Comparison of ENCODE assay signal across 9 mouse cellular contexts in genomic region chr9:65120935-65121334, GRCm38 (mm10). TPM values are rescaled to one million over a fixed set of nuclear protein-coding genes. Genes with fewer than 3 reads are reported as not detected.
A peak's percentile ranks its signal among the peaks of the same experiment; 100 is the strongest.
DNase-seq lines count a peak whose midpoint lies in the region; ATAC-seq and TF ChIP-seq lines count a peak whose summit lies in the region.
"Had no signal": no experiment of that assay in that cellular context is flagged by ENCODE, and none has a peak within 500 bp of the region (broad histone marks: within the 10 kb centered on the region; RNA-seq: fewer than 3 reads in every experiment).

No protein-coding gene starts in this region.

- H3K4me2 ChIP-seq in heart, postnatal 0 days (ENCODE audit: low read depth, low read length): no peak overlapping the region
- no peak overlapping the region for H3K4me2 ChIP-seq in liver, embryonic 16.5 days (ENCODE audit: low read depth, low read length)
- H3K4me2 ChIP-seq: embryonic facial prominence, embryonic 13.5 days had no signal

- no peak for TF ChIP-seq EP300 in heart, postnatal 0 days (IDR thresholded peaks at IDR 0.05; ENCODE audit: low read depth)

- H3K36me3 ChIP-seq in C2C12 (ENCODE audit: control insufficient read depth, insufficient read depth): no peaks in the 10 kb centered on the region
- H3K36me3 ChIP-seq in heart, postnatal 0 days (replicated peaks; ENCODE audit: control insufficient read depth, insufficient read depth, low read length): no peaks in the 10 kb centered on the region
- H3K36me3 ChIP-seq in liver, embryonic 16.5 days (ENCODE audit: control insufficient read depth, insufficient read depth): no peaks in the 10 kb centered on the region

- no peaks in the 10 kb centered on the region for H3K9me3 ChIP-seq in heart, postnatal 0 days (replicated peaks; ENCODE audit: control insufficient read depth, low read length)
- no peaks in the 10 kb centered on the region for H3K9me3 ChIP-seq in liver, embryonic 16.5 days (replicated peaks; ENCODE audit: control insufficient read depth, low read length)
- H3K9me3 ChIP-seq: embryonic facial prominence, embryonic 13.5 days had no signal

- peak; percentile 62 to 73 for DNase-seq in adrenal gland, adult 18-20 months (ENCODE audit: low spot score in 2 of 2)
- peak; percentile 78 for DNase-seq in embryo, embryonic 9.5 days (ENCODE audit: extremely low spot score)
- DNase-seq in heart, postnatal 0 days (ENCODE audit: low spot score): peak; percentile 86
- DNase-seq in kidney, postnatal 36 days: peak; percentile 57 to 83
- DNase-seq in thymus, postnatal 14 days: peak; percentile 59

- peak; percentile 70 for ATAC-seq in heart, postnatal 0 days (ENCODE audit: insufficient read depth, low read depth)
- 0 out of 2 replicates have a peak, but pooled peaks have one; percentile 16 for ATAC-seq in liver, embryonic 16.5 days (ENCODE audit: low read depth)

- no peak for TF ChIP-seq POLR2A in olfactory bulb, adult 2 months (IDR thresholded peaks at IDR 0.05; ENCODE audit: insufficient read depth, low read depth, low read length)

- no peaks in the 10 kb centered on the region for H3K79me2 ChIP-seq in C2C12 (ENCODE audit: control insufficient read depth, insufficient read depth)

- H3K79me3 ChIP-seq in C2C12 (ENCODE audit: low read depth): no peaks in the 10 kb centered on the region

- H3K27ac ChIP-seq in heart, postnatal 0 days (ENCODE audit: low read depth): no peak overlapping the region
- no peak overlapping the region for H3K27ac ChIP-seq in liver, embryonic 16.5 days (ENCODE audit: low read length)
- H3K27ac ChIP-seq in olfactory bulb, adult 2 months (ENCODE audit: insufficient read depth, low read depth, low read length): no peak overlapping the region
- H3K27ac ChIP-seq: embryonic facial prominence, embryonic 13.5 days had no signal

- WGBS in heart, postnatal 0 days: 24% methylated on average over 3 of the region's 3 CpGs
- WGBS in liver, embryonic 16.5 days (ENCODE audit: insufficient replicate concordance): 2% methylated on average over 3 of the region's 3 CpGs
- 28% methylated on average over 3 of the region's 3 CpGs for WGBS in olfactory bulb, adult 2 months

- peaks cover 5% of the 10 kb centered on the region for H3K27me3 ChIP-seq in C2C12 (ENCODE audit: control insufficient read depth, insufficient read depth, insufficient read length)
- H3K27me3 ChIP-seq in heart, postnatal 0 days (ENCODE audit: control insufficient read depth, insufficient read depth, low read length): peaks cover 29% of the 10 kb centered on the region
- H3K27me3 ChIP-seq in liver, embryonic 16.5 days (ENCODE audit: control insufficient read depth, insufficient read depth, low read depth, low read length): peaks cover 22% of the 10 kb centered on the region

- H3ac ChIP-seq in C2C12 (ENCODE audit: control insufficient read depth, insufficient read length, low read depth): no peak overlapping the region

- no peak overlapping the region for H3K9ac ChIP-seq in heart, postnatal 0 days (replicated peaks; ENCODE audit: low read depth, low read length)
- no peak overlapping the region for H3K9ac ChIP-seq in liver, embryonic 16.5 days (ENCODE audit: low read depth, low read length)
- H3K9ac ChIP-seq: embryonic facial prominence, embryonic 13.5 days had no signal

- peak; percentile 76 for TF ChIP-seq CTCF in C2C12 (IDR thresholded peaks at IDR 0.05; ENCODE audit: control insufficient read depth, insufficient read depth, insufficient read length)
- peak; percentile 95 for TF ChIP-seq CTCF in heart, postnatal 0 days (IDR thresholded peaks at IDR 0.05; ENCODE audit: low read depth)
- peak; percentile 56; the same call in 1 of the 2 replicates for TF ChIP-seq CTCF in olfactory bulb, adult 2 months (IDR thresholded peaks at IDR 0.05; ENCODE audit: insufficient read depth, low read depth, low read length)

- H3K4me1 ChIP-seq in heart, postnatal 0 days (ENCODE audit: control insufficient read depth, insufficient read depth): peaks cover 9% of the 10 kb centered on the region; the same call in 1 of the 2 replicates
- H3K4me1 ChIP-seq in liver, embryonic 16.5 days (ENCODE audit: control insufficient read depth, low read depth, low read length): no peaks in the 10 kb centered on the region
- H3K4me1 ChIP-seq in olfactory bulb, adult 2 months (ENCODE audit: control insufficient read depth, insufficient read depth, low read length): peaks cover 6% of the 10 kb centered on the region

- no peak overlapping the region for H3K4me3 ChIP-seq in C2C12 (ENCODE audit: insufficient read depth, poor library complexity, severe bottlenecking)
- H3K4me3 ChIP-seq in heart, postnatal 0 days (ENCODE audit: low read depth, low read length): no peak overlapping the region
- H3K4me3 ChIP-seq in liver, embryonic 16.5 days (ENCODE audit: low read depth, low read length): no peak overlapping the region
- no peak overlapping the region for H3K4me3 ChIP-seq in olfactory bulb, adult 2 months (ENCODE audit: insufficient read depth, low read depth, low read length)
- H3K4me3 ChIP-seq: embryonic facial prominence, embryonic 13.5 days had no signal

TF ChIP-seq in C2C12, 6 proteins besides CTCF, POLR2A, EP300 and RAD21:
- TF ChIP-seq MYOG (IDR thresholded peaks at IDR 0.05; ENCODE audit: control insufficient read depth, extremely low read depth, insufficient read length) (no peak), FOSL1 (IDR thresholded peaks at IDR 0.05; ENCODE audit: insufficient read depth, low read length, poor library complexity, severe bottlenecking) (no peak)
TF ChIP-seq in C2C12: peak in this region for 0.

RNA-seq across cellular contexts. Expression of gene Igdcc4, which starts 19.6 kb away (rescaled TPM):
- polyA plus RNA-seq in C2C12 (2012; fragmentation: generic; extraction: Trizol): 0.76 TPM
- 10 to 100 TPM; 21.1 to 24.1 TPM for total RNA-seq in adrenal gland, adult 18-20 months (2021)
- total RNA-seq in heart, postnatal 0 days (2014; rRNA removed; ENCODE audit: low replicate concordance): 10.9 and 13.9 TPM in 2 replicates
- polyA plus RNA-seq in heart, postnatal 0 days (2015; fragmentation: Nextera tagmentation; extraction: Ambion mirVana): 3.0 and 3.2 TPM in 2 replicates
- polyA plus RNA-seq in liver, embryonic 16.5 days (2015; fragmentation: Nextera tagmentation; extraction: Ambion mirVana): 6.8 and 9.4 TPM in 2 replicates
- polyA plus RNA-seq in olfactory bulb, adult 2 months (2012; ENCODE audit: insufficient read depth, insufficient read length, low replicate concordance, missing spikeins): not detected in 2 replicates

RNA-seq across cellular contexts. Expression of gene Igdcc3, which starts 20.1 kb away (rescaled TPM):
- polyA plus RNA-seq in C2C12 (2012; fragmentation: generic; extraction: Trizol): not detected
- total RNA-seq in adrenal gland, adult 18-20 months (2021): 1 to 10 TPM; 1.4 to 1.8 TPM
- total RNA-seq in heart, postnatal 0 days (2014; rRNA removed; ENCODE audit: low replicate concordance): not detected in 2 replicates
- polyA plus RNA-seq in heart, postnatal 0 days (2015; fragmentation: Nextera tagmentation; extraction: Ambion mirVana): 0.11 and 0.15 TPM in 2 replicates
- 0.04 TPM in 1 of 2 replicates, not detected in the other for polyA plus RNA-seq in liver, embryonic 16.5 days (2015; fragmentation: Nextera tagmentation; extraction: Ambion mirVana)
- not detected in 2 replicates for polyA plus RNA-seq in olfactory bulb, adult 2 months (2012; ENCODE audit: insufficient read depth, insufficient read length, low replicate concordance, missing spikeins)
